Mouse (Mus musculus) embryonic facial prominence, embryonic 10.5 days (tissue): ENCODE measurements around the gene Serinc2. TPM values are rescaled to one million over a fixed set of nuclear protein-coding genes. Genes with fewer than 3 reads are reported as not detected.

Experiments used
- DNase-seq: peaks from one replicate; pipeline ENCODE4 v3.0.0-alpha.2; 2017; ENCODE audit warnings: low spot score
- H3K27ac ChIP-seq: fragments of 300-500 bp; sonication (generic); replicated peaks from 2 replicates; pipeline ENCODE4 v1.5.1; 2016; ENCODE audit warnings: mild to moderate bottlenecking
- H3K27me3 ChIP-seq: fragments of 300-500 bp; sonication (generic); replicated peaks from 2 replicates; pipeline ENCODE4 v1.6.1; 2016; ENCODE audit warnings: low read depth, mild to moderate bottlenecking; ENCODE audit not compliant: poor library complexity, severe bottlenecking
- H3K36me3 ChIP-seq: fragments of 300-500 bp; sonication (generic); replicated peaks from 2 replicates; pipeline ENCODE4 v1.6.1; 2016; ENCODE audit warnings: mild to moderate bottlenecking, moderate library complexity
- H3K4me1 ChIP-seq: fragments of 300-500 bp; sonication (generic); 2 replicates; pipeline ENCODE4 v1.6.1; 2016
- H3K4me3 ChIP-seq: fragments of 300-500 bp; sonication (generic); 2 replicates; pipeline ENCODE4 v1.5.1; 2016; ENCODE audit warnings: mild to moderate bottlenecking, moderate library complexity
- H3K9me3 ChIP-seq: fragments of 300-500 bp; sonication (generic); 2 replicates; pipeline ENCODE4 v1.6.1; 2016; ENCODE audit warnings: mild to moderate bottlenecking
- WGBS: fragments of 180-500 bp; shearing (Covaris S2); methylation state at CpG from one replicate; pipeline ENCODE4 v1.1.7; 2016; 5-methylcytosine and 5-hydroxymethylcytosine counted together
- polyA plus RNA-seq: library from polyadenylated mRNA; unstranded; fragments of >200 nt; fragmentation: Nextera tagmentation; extraction: Ambion mirVana; gene quantifications from 2 replicates; pipeline ENCODE4 v1.2.1, GENCODE M21; 2016

Gene Serinc2
- polyA plus RNA-seq, 1 experiment from 2014 or later, result 60.0 TPM

- peak overlapping the region; percentile 66 for H3K4me3 ChIP-seq
- WGBS, result 42% methylated on average over 8 of the region's 8 CpGs
- H3K36me3 ChIP-seq, result peaks cover 18% of the 10 kb centered on the region
- DNase-seq, result no peak
- peaks cover 77% of the 10 kb centered on the region for H3K27me3 ChIP-seq
- no peak overlapping the region; the same call in 1 of the 2 replicates for H3K27ac ChIP-seq
- no peaks in the 10 kb centered on the region for H3K9me3 ChIP-seq
- H3K4me1 ChIP-seq, result peaks cover 36% of the 10 kb centered on the region
Observed at GRCm38 (mm10) chr4:130309254-130309653, 30.2 kb upstream of the Serinc2 start.

- Histone ChIP-seq H3K36me3 (peaks cover 10% of the 10 kb centered on the region), H3K9me3 (no peaks in the 10 kb centered on the region), H3K4me1 (peaks cover 37% of the 10 kb centered on the region), H3K27me3 (peaks cover 84% of the 10 kb centered on the region), H3K27ac (peak within 1 kb of the TSS; percentile 60), H3K4me3 (peak within 1 kb of the TSS; percentile 66)
- DNase-seq, result peak; percentile 77
- under 1% methylated on average over 52 of the region's 52 CpGs for WGBS
Observed at GRCm38 (mm10) chr4:130308231-130309081, 29.5 kb upstream of the Serinc2 start, which contains the start of the genes Fabp3 and Gm10570. Fabp3 (plus strand) TSS chr4:130308595. Gm10570 (minus strand) TSS chr4:130308674.

- peak; percentile 85 for DNase-seq
- Histone ChIP-seq H3K4me1 (peaks cover 37% of the 10 kb centered on the region), H3K9me3 (no peaks in the 10 kb centered on the region), H3K27me3 (peaks cover 89% of the 10 kb centered on the region), H3K27ac (no peak overlapping the region), H3K4me3 (peak overlapping the region; percentile 66), H3K36me3 (peaks cover 4% of the 10 kb centered on the region; the same call in 1 of the 2 replicates)
- WGBS, result 0% methylated on average over 23 of the region's 23 CpGs
Observed at GRCm38 (mm10) chr4:130307851-130308230, 28.8 kb upstream of the Serinc2 start.

GRCm38 (mm10) chr4:130306796-130307630, 28.0 kb upstream of the Serinc2 start:
- Histone ChIP-seq H3K4me3 (no peak overlapping the region), H3K9me3 (no peaks in the 10 kb centered on the region), H3K27ac (no peak overlapping the region), H3K36me3 (no peaks in the 10 kb centered on the region), H3K4me1 (peaks cover 45% of the 10 kb centered on the region), H3K27me3 (peaks cover 98% of the 10 kb centered on the region)
- WGBS, result 74% methylated on average over 10 of the region's 10 CpGs
- DNase-seq, result no peak

- WGBS, result 25% methylated on average over 3 of the region's 3 CpGs
- H3K9me3 ChIP-seq, result no peaks in the 10 kb centered on the region
- no peak for DNase-seq
- H3K4me3 ChIP-seq, result no peak overlapping the region
- peaks cover 47% of the 10 kb centered on the region for H3K4me1 ChIP-seq
- H3K27ac ChIP-seq, result no peak overlapping the region
- no peaks in the 10 kb centered on the region for H3K36me3 ChIP-seq
- H3K27me3 ChIP-seq, result peaks cover 80% of the 10 kb centered on the region
Observed at GRCm38 (mm10) chr4:130304746-130305145, 25.7 kb upstream of the Serinc2 start.

GRCm38 (mm10) chr4:130302285-130302870, 23.4 kb upstream of the Serinc2 start:
- H3K27me3 ChIP-seq, result peaks cover 62% of the 10 kb centered on the region
- H3K4me1 ChIP-seq, result peaks cover 26% of the 10 kb centered on the region
- no peak overlapping the region for H3K27ac ChIP-seq
- 50% methylated on average over 12 of the region's 12 CpGs for WGBS
- no peak for DNase-seq
- no peaks in the 10 kb centered on the region for H3K9me3 ChIP-seq
- H3K36me3 ChIP-seq, result no peaks in the 10 kb centered on the region
- no peak overlapping the region for H3K4me3 ChIP-seq

- no peak for DNase-seq
- Histone ChIP-seq H3K9me3 (no peaks in the 10 kb centered on the region), H3K27ac (no peak overlapping the region), H3K27me3 (peaks cover 38% of the 10 kb centered on the region), H3K36me3 (no peaks in the 10 kb centered on the region), H3K4me1 (peaks cover 19% of the 10 kb centered on the region), H3K4me3 (no peak overlapping the region)
- 77% methylated on average over 8 of the region's 8 CpGs for whole genome bisulfite sequencing
Observed at GRCm38 (mm10) chr4:130299629-130300018, 20.6 kb upstream of the Serinc2 start.

- DNase-seq, result no peak
- H3K4me1 ChIP-seq, result peaks cover 15% of the 10 kb centered on the region; the same call in 1 of the 2 replicates
- H3K27ac ChIP-seq, result no peak overlapping the region
- 75% methylated on average over 11 of the region's 11 CpGs for WGBS
- peaks cover 33% of the 10 kb centered on the region for H3K27me3 ChIP-seq
- H3K4me3 ChIP-seq, result no peak overlapping the region
- H3K9me3 ChIP-seq, result no peaks in the 10 kb centered on the region
- H3K36me3 ChIP-seq, result no peaks in the 10 kb centered on the region
Observed at GRCm38 (mm10) chr4:130298877-130299628, 20.0 kb upstream of the Serinc2 start.

GRCm38 (mm10) chr4:130297123-130297529, 18.1 kb upstream of the Serinc2 start:
- Histone ChIP-seq H3K4me3 (no peak overlapping the region), H3K27me3 (peaks cover 16% of the 10 kb centered on the region), H3K4me1 (peaks cover 8% of the 10 kb centered on the region; the same call in 1 of the 2 replicates), H3K9me3 (no peaks in the 10 kb centered on the region), H3K36me3 (no peaks in the 10 kb centered on the region), H3K27ac (no peak overlapping the region)
- 25% methylated on average over 13 of the region's 13 CpGs for WGBS
- DNase-seq, result peak; percentile 48

- Histone ChIP-seq H3K4me3 (no peak overlapping the region), H3K9me3 (no peaks in the 10 kb centered on the region), H3K36me3 (no peaks in the 10 kb centered on the region), H3K27me3 (peaks cover 9% of the 10 kb centered on the region), H3K27ac (no peak overlapping the region), H3K4me1 (peaks cover 5% of the 10 kb centered on the region; the same call in 1 of the 2 replicates)
- no peak for DNase-seq
- 87% methylated on average over 13 of the region's 13 CpGs for WGBS
Observed at GRCm38 (mm10) chr4:130296243-130296965, 17.4 kb upstream of the Serinc2 start.

- H3K9me3 ChIP-seq, result no peaks in the 10 kb centered on the region
- no peak for DNase-seq
- WGBS, result 61% methylated on average over 23 of the region's 23 CpGs
- H3K4me3 ChIP-seq, result no peak overlapping the region
- peaks cover 9% of the 10 kb centered on the region for H3K27me3 ChIP-seq
- no peak overlapping the region for H3K27ac ChIP-seq
- H3K36me3 ChIP-seq, result no peaks in the 10 kb centered on the region
- H3K4me1 ChIP-seq, result peaks cover 5% of the 10 kb centered on the region; the same call in 1 of the 2 replicates
Observed at GRCm38 (mm10) chr4:130295047-130295745, 16.2 kb upstream of the Serinc2 start.
